Mouse (Mus musculus) hindbrain, embryonic 11.5 days (tissue): ENCODE results near the gene Spi1. TPM values are rescaled to one million over a fixed set of nuclear protein-coding genes. Genes with fewer than 3 reads are reported as not detected.

ENCODE experiments used
- ATAC-seq: fragments of 200-750 bp; cut with Nextera tagmentation; 2 replicates; pipeline ENCODE4 v1.8.0; 2017; ENCODE audit warnings: mild to moderate bottlenecking, moderate TSS enrichment, moderate library complexity; ENCODE audit not compliant: low FRiP score
- DNase-seq: peaks from one replicate; pipeline ENCODE4 v3.0.0-alpha.2; 2015; ENCODE audit warnings: low spot score
- H3K27ac ChIP-seq: fragments of 300-500 bp; sonication (generic); 2 replicates; pipeline ENCODE4 v1.5.1; 2014; ENCODE audit warnings: mild to moderate bottlenecking, low read depth, low read length
- H3K27me3 ChIP-seq: fragments of 300-500 bp; sonication (generic); 2 replicates; pipeline ENCODE4 v1.6.1; 2014; ENCODE audit warnings: mild to moderate bottlenecking, low read length, moderate library complexity, mixed read lengths; ENCODE audit not compliant: control insufficient read depth, insufficient read depth
- H3K36me3 ChIP-seq: fragments of 300-500 bp; sonication (generic); 2 replicates; pipeline ENCODE4 v1.6.1; 2014; ENCODE audit warnings: mild to moderate bottlenecking, low read length, moderate library complexity, mixed read lengths; ENCODE audit not compliant: control insufficient read depth, insufficient read depth
- H3K4me1 ChIP-seq: fragments of 300-500 bp; sonication (generic); replicated peaks from 2 replicates; pipeline ENCODE4 v1.6.1; 2014; ENCODE audit warnings: low read length, mixed read lengths; ENCODE audit not compliant: control insufficient read depth, insufficient read depth
- H3K4me2 ChIP-seq: fragments of 300-500 bp; sonication (generic); replicated peaks from 2 replicates; pipeline ENCODE4 v1.6.1; 2014; ENCODE audit warnings: mild to moderate bottlenecking, low read depth, low read length
- H3K4me3 ChIP-seq: fragments of 300-500 bp; sonication (generic); 2 replicates; pipeline ENCODE4 v1.5.1; 2014; ENCODE audit warnings: low read depth, low read length
- H3K9ac ChIP-seq: fragments of 300-500 bp; sonication (generic); 2 replicates; pipeline ENCODE4 v1.6.1; 2014; ENCODE audit warnings: low read depth, low read length
- H3K9me3 ChIP-seq: fragments of 300-500 bp; sonication (generic); 2 replicates; pipeline ENCODE4 v1.6.1; 2016; ENCODE audit warnings: low read length; ENCODE audit not compliant: control insufficient read depth
- WGBS: fragments of 180-500 bp; shearing (Covaris S2); extraction: QIAGEN DNeasy Blood & Tissue Kit; methylation state at CpG from one replicate; pipeline ENCODE4 v1.1.7; 2014; 5-methylcytosine and 5-hydroxymethylcytosine counted together
- polyA plus RNA-seq: library from polyadenylated mRNA; unstranded; fragments of >200 nt; fragmentation: Nextera tagmentation; extraction: Ambion mirVana; gene quantifications from 2 replicates; pipeline ENCODE4 v1.2.1, GENCODE M21; 2014

Spi1 gene
- polyA plus RNA-seq, 1 experiment from 2014 or later, result 3.0 TPM

DNA sequence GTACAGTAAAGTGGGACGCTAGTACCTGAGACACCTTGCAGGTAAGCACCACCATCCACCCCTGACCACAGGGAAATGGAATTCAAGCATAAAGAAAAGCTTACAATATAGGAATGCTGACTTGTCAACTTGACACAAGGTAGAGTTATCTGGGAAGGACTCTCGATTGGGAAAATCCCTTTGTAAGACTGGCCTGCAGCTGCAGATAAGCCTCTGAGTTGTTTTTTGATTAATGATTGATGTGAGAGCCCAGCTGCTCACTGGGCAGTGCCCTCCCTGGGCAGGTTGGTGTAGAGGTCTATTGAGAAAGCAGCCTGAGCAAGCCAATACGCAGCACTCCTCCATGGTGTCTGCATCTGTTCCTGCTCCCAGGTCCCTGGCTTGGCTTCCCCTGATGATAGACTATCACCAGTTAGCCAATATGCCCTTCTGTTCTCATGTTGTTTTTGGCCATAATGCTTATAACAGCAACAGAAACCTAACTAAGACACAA lies 70.7 kb downstream of the Spi1 start:
- H3K27ac ChIP-seq, result no peak overlapping the region
- H3K4me1 ChIP-seq, result no peaks in the 10 kb centered on the region
- WGBS, result 93% methylated on average over 3 of the region's 3 CpGs
- DNase-seq (no peak), ATAC-seq (no peak)
- no peaks in the 10 kb centered on the region for H3K9me3 ChIP-seq
- H3K36me3 ChIP-seq, result no peaks in the 10 kb centered on the region
- H3K27me3 ChIP-seq, result no peaks in the 10 kb centered on the region
- H3K9ac ChIP-seq, result no peak overlapping the region
- no peak overlapping the region for H3K4me3 ChIP-seq
- H3K4me2 ChIP-seq, result no peak overlapping the region

DNA sequence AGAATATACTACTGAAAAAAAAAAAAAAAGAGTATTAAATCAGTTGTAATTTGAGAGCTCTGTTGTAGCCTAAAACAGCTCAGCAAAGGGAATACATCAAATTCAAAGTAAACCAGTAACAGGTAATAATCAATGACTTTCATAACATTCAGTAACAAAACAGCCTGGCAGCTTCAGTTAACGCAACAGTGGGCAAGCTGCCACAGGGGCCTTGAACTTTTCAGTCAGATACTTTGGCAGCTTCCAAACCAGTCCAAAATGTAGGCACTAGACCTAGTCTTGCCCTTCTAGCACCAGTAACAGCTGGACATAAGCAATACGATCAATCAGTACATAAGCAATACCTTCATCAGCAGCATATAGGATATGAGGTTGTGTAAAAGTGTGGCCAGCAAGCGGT lies 71.9 kb downstream of the Spi1 start:
- no peaks in the 10 kb centered on the region for H3K36me3 ChIP-seq
- DNase-seq (no peak), ATAC-seq (no peak)
- H3K4me3 ChIP-seq, result no peak overlapping the region
- WGBS, result 97% methylated on average over 3 of the region's 3 CpGs
- no peak overlapping the region for H3K27ac ChIP-seq
- H3K4me2 ChIP-seq, result no peak overlapping the region
- no peak overlapping the region for H3K9ac ChIP-seq
- H3K27me3 ChIP-seq, result no peaks in the 10 kb centered on the region
- H3K4me1 ChIP-seq, result no peaks in the 10 kb centered on the region
- H3K9me3 ChIP-seq, result no peaks in the 10 kb centered on the region

DNA sequence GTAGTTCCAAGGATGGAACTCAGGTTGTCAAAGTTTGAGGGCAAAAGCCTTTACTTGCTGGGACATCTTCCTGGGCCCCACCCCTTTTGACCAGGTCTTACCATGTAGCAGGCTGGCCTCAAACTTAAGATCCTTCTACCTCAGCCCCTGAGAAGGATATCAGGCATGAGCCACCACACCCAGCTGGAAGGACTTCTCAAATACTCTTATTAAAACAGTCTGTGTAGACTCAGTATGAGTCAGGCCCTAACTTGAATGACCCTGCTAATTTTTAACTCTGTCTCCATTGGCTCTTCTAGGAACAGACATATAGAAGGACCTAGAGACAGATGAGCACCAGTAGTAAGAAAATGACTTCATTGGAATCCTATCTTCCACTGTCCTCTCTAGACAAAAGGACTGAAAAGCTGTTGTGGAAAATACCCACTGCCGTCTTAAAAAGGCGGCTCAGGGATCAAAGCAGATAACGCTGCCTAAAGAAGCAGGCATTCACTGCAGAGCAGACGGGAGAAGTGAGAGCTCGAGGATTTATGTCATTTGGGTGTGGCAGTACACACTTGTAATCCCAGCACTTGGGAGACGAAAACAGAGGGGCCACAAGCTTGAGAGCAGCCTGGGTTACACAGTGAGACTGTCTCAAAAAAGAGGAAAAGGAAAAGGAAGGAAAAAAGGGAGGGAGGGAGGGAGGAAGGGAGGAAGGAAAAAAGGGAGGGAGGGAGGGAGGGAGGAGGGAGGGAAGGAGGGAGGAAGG lies 75.0 kb downstream of the Spi1 start:
- ATAC-seq (no peak), DNase-seq (no peak)
- Histone ChIP-seq H3K9ac (no peak overlapping the region), H3K4me3 (no peak overlapping the region), H3K27ac (no peak overlapping the region), H3K9me3 (no peaks in the 10 kb centered on the region), H3K4me1 (no peaks in the 10 kb centered on the region), H3K36me3 (no peaks in the 10 kb centered on the region), H3K4me2 (no peak overlapping the region), H3K27me3 (no peaks in the 10 kb centered on the region)
- 39% methylated on average over 6 of the region's 6 CpGs for WGBS

DNA sequence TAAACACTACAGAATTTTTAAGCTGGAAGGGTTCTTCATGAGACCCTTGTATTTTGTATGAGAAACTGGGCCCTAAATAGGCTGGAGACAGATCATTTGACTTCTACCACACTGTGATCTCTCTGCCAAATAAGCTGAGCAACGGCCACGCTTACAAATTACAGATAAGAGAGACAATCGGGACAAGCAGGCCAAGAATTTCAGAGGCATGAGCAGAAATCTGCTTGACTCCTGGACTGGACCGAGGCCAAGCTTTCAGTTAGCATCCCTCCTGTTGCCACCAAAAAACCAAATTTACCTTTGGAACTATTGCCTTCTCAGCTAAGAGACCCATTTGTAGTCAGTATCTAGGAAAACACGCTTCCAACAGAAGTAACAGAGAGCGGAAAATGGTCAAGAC lies 78.4 kb downstream of the Spi1 start:
- Histone ChIP-seq H3K27ac (no peak overlapping the region), H3K4me2 (no peak overlapping the region), H3K27me3 (no peaks in the 10 kb centered on the region), H3K9me3 (no peaks in the 10 kb centered on the region), H3K9ac (no peak overlapping the region), H3K4me1 (no peaks in the 10 kb centered on the region), H3K4me3 (no peak overlapping the region), H3K36me3 (no peaks in the 10 kb centered on the region)
- no peak for ATAC-seq
- 94% methylated on average over 6 of the region's 6 CpGs for WGBS
- no peak for DNase-seq

DNA sequence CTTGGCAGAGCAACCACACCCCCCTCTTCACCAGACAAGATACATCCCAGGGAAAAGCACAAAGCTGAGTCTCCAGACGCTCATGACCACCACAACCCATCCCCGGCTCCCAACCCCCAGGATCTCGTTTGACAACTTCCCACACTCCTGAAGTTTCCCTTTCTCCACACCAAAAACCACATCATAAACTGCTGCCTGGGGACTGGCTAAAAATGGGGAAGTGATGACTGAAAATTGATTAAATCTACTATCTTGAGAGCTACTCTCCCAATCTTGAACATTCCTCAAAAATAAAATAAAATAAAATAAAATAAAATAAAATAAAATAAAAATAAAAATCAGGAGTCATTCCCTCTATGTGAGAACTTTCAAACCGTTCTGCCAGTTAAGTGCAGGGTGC lies 80.8 kb downstream of the Spi1 start:
- Histone ChIP-seq H3K4me2 (no peak overlapping the region), H3K9ac (no peak overlapping the region), H3K36me3 (peaks cover 6% of the 10 kb centered on the region; the same call in 1 of the 2 replicates), H3K4me3 (no peak overlapping the region), H3K27ac (no peak overlapping the region), H3K27me3 (no peaks in the 10 kb centered on the region), H3K9me3 (no peaks in the 10 kb centered on the region), H3K4me1 (no peaks in the 10 kb centered on the region)
- no peak for ATAC-seq
- DNase-seq, result no peak
- WGBS, result 89% methylated on average over 4 of the region's 4 CpGs

GRCm38 (mm10) chr2:91163532-91163931 lies 81.3 kb downstream of the Spi1 start:
- Histone ChIP-seq H3K27me3 (no peaks in the 10 kb centered on the region), H3K4me3 (no peak overlapping the region), H3K9me3 (no peaks in the 10 kb centered on the region), H3K27ac (no peak overlapping the region), H3K9ac (no peak overlapping the region), H3K4me2 (no peak overlapping the region), H3K36me3 (peaks cover 6% of the 10 kb centered on the region; the same call in 1 of the 2 replicates), H3K4me1 (no peaks in the 10 kb centered on the region)
- ATAC-seq (no peak), DNase-seq (no peak)
- 92% methylated on average over 5 of the region's 5 CpGs for WGBS

DNA sequence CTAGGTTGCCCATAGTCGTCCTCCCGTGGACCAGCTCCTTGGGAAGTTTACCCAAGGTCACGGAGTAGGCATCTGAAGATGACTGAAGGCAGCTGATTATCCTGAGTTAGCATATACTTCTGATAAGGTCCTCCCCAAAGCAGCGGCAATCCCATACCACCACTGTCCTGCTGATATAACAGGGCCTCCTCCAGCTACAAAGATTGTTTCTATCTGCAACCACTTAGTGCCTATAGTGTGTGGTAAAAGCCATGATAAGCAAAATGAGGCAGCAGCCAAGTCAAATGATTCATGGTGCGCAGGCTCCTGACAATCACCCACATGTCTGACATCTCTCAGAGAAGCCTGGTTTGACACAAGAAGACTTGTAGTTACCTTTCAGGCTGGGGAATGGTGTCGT lies 82.8 kb downstream of the Spi1 start:
- no peaks in the 10 kb centered on the region for H3K27me3 ChIP-seq
- H3K36me3 ChIP-seq, result peaks cover 13% of the 10 kb centered on the region
- H3K27ac ChIP-seq, result no peak overlapping the region
- H3K9me3 ChIP-seq, result no peaks in the 10 kb centered on the region
- no peak overlapping the region for H3K9ac ChIP-seq
- ATAC-seq (no peak), DNase-seq (no peak)
- WGBS, result 92% methylated on average over 6 of the region's 6 CpGs
- H3K4me2 ChIP-seq, result no peak overlapping the region
- no peak overlapping the region for H3K4me3 ChIP-seq
- no peaks in the 10 kb centered on the region for H3K4me1 ChIP-seq

Other genes starting within 250 kb of the Spi1 start
- 284 TPM in 2 replicates for gene Mtch2, start 235.2 kb upstream of the Spi1 start, polyA plus RNA-seq
- gene C1qtnf4, start 196.5 kb upstream of the Spi1 start, polyA plus RNA-seq, result 15.1 and 21.2 TPM in 2 replicates
- gene Kbtbd4, start 177.7 kb upstream of the Spi1 start, polyA plus RNA-seq, result 46.0 and 49.3 TPM in 2 replicates
- gene Ndufs3, start 177.6 kb upstream of the Spi1 start, polyA plus RNA-seq, result 215 and 217 TPM in 2 replicates
- gene Celf1, start 142.0 kb upstream of the Spi1 start, polyA plus RNA-seq, result 78.8 and 90.2 TPM in 2 replicates
- gene Rapsn, start 46.8 kb upstream of the Spi1 start, polyA plus RNA-seq, result 0.60 and 1.4 TPM in 2 replicates
- gene Psmc3, start 28.4 kb upstream of the Spi1 start, polyA plus RNA-seq, result 376 and 394 TPM in 2 replicates
- gene Slc39a13, start 12.0 kb upstream of the Spi1 start, polyA plus RNA-seq, result 16.4 and 17.9 TPM in 2 replicates
- not detected in 2 replicates for gene Mybpc3, start 35.8 kb downstream of the Spi1 start, polyA plus RNA-seq
- 18.6 and 23.7 TPM in 2 replicates for gene Madd, start 101.4 kb downstream of the Spi1 start, polyA plus RNA-seq
- gene Nr1h3, start 120.4 kb downstream of the Spi1 start, polyA plus RNA-seq, result 0.89 and 1.2 TPM in 2 replicates
- gene Acp2, start 120.5 kb downstream of the Spi1 start, polyA plus RNA-seq, result 35.6 and 38.6 TPM in 2 replicates
- gene Ddb2, start 154.6 kb downstream of the Spi1 start, polyA plus RNA-seq, result 6.2 and 8.6 TPM in 2 replicates
- 16.4 and 17.3 TPM in 2 replicates for gene Pacsin3, start 173.6 kb downstream of the Spi1 start, polyA plus RNA-seq
- 66.1 and 78.9 TPM in 2 replicates for gene Arfgap2, start 182.6 kb downstream of the Spi1 start, polyA plus RNA-seq